Mouse (Mus musculus) stomach, postnatal 0 days (tissue): Measurements from ENCODE around the gene Jph2. TPM values are rescaled to one million over a fixed set of nuclear protein-coding genes. Genes with fewer than 3 reads are reported as not detected.
A peak's percentile ranks its signal among the peaks of the same experiment; 100 is the strongest.

Source experiments
- ATAC-seq: fragments of 200-750 bp; cut with Nextera tagmentation; 2 replicates; pipeline ENCODE4 v1.8.0; 2017; ENCODE audit not compliant: low FRiP score, low TSS enrichment
- DNase-seq: peaks from one replicate; pipeline ENCODE4 v3.0.0-alpha.2; 2016; ENCODE audit warnings: low spot score
- H3K27ac ChIP-seq: fragments of 300-500 bp; sonication (generic); replicated peaks from 2 replicates; pipeline ENCODE4 v1.5.1; 2014; ENCODE audit warnings: mild to moderate bottlenecking, control low read depth
- H3K27me3 ChIP-seq: fragments of 300-500 bp; sonication (generic); 2 replicates; pipeline ENCODE4 v1.6.1; 2014; ENCODE audit warnings: low read length; ENCODE audit not compliant: control insufficient read depth, insufficient read depth
- H3K36me3 ChIP-seq: fragments of 300-500 bp; sonication (generic); 2 replicates; pipeline ENCODE4 v1.6.1; 2014; ENCODE audit warnings: low read length, mixed read lengths; ENCODE audit not compliant: control insufficient read depth, insufficient read depth
- H3K4me1 ChIP-seq: fragments of 300-500 bp; sonication (generic); replicated peaks from 2 replicates; pipeline ENCODE4 v1.6.1; 2014; ENCODE audit warnings: antibody characterized with exemption; ENCODE audit not compliant: control insufficient read depth, insufficient read depth
- H3K4me2 ChIP-seq: fragments of 300-500 bp; sonication (generic); replicated peaks from 2 replicates; pipeline ENCODE4 v1.6.1; 2014; ENCODE audit warnings: low read depth, mild to moderate bottlenecking, control low read depth, moderate library complexity
- H3K4me3 ChIP-seq: fragments of 300-500 bp; sonication (generic); 2 replicates; pipeline ENCODE4 v1.5.1; 2014; ENCODE audit warnings: low read depth, low read length, control low read depth
- H3K9ac ChIP-seq: fragments of 300-500 bp; sonication (generic); 2 replicates; pipeline ENCODE4 v1.6.1; 2014; ENCODE audit warnings: mild to moderate bottlenecking, low read length, control low read depth, mixed read lengths
- H3K9me3 ChIP-seq: fragments of 300-500 bp; sonication (generic); 2 replicates; pipeline ENCODE4 v1.6.1; 2016; ENCODE audit warnings: low read length; ENCODE audit not compliant: control insufficient read depth
- CTCF ChIP-seq: IDR thresholded peaks from 2 replicates; pipeline ENCODE4 v1.5.1; 2016; ENCODE audit warnings: antibody characterized with exemption, low read depth, mild to moderate bottlenecking, moderate library complexity
- EP300 ChIP-seq: optimal IDR thresholded peaks from 2 replicates; pipeline ENCODE3; 2016; ENCODE audit warnings: antibody characterized with exemption
- WGBS: fragments of 180-500 bp; shearing (Covaris S2); extraction: QIAGEN DNeasy Blood & Tissue Kit; methylation state at CpG from one replicate; pipeline ENCODE4 v1.1.7; 2014; 5-methylcytosine and 5-hydroxymethylcytosine counted together
- polyA plus RNA-seq: library from polyadenylated mRNA; unstranded; fragments of >200 nt; fragmentation: Nextera tagmentation; extraction: Ambion mirVana; gene quantifications from 2 replicates; pipeline ENCODE4 v1.2.1, GENCODE M21; 2015

Gene Jph2
- polyA plus RNA-seq, 1 experiment from 2014 or later, result 13.9 TPM

- no peak overlapping the region for H3K9ac ChIP-seq
- H3K4me1 ChIP-seq, result 0 out of 2 replicates have a peak, but pooled peaks cover 2% of the 10 kb centered on the region
- no peaks in the 10 kb centered on the region for H3K9me3 ChIP-seq
- no peak overlapping the region for H3K4me3 ChIP-seq
- no peak overlapping the region for H3K27ac ChIP-seq
- ATAC-seq, result no peak
- no peak overlapping the region for H3K4me2 ChIP-seq
- TF ChIP-seq EP300, result no peak
- TF ChIP-seq CTCF, result no peak
- 73% methylated on average over 11 of the region's 11 CpGs for WGBS
- no peaks in the 10 kb centered on the region for H3K36me3 ChIP-seq
- DNase-seq, result no peak
- H3K27me3 ChIP-seq, result no peaks in the 10 kb centered on the region
Measured at GRCm38 (mm10) chr2:163346497-163346896, 51.3 kb downstream of the Jph2 start.

- 0 out of 2 replicates have a peak, but pooled peaks cover 2% of the 10 kb centered on the region for H3K4me1 ChIP-seq
- no peak overlapping the region for H3K9ac ChIP-seq
- no peak overlapping the region for H3K4me3 ChIP-seq
- DNase-seq (no peak), ATAC-seq (peak; percentile 39; the same call in 1 of the 2 replicates)
- no peaks in the 10 kb centered on the region for H3K36me3 ChIP-seq
- H3K4me2 ChIP-seq, result no peak overlapping the region
- H3K27me3 ChIP-seq, result no peaks in the 10 kb centered on the region
- H3K9me3 ChIP-seq, result no peaks in the 10 kb centered on the region
- TF ChIP-seq EP300 (no peak), CTCF (no peak)
- WGBS, result 51% methylated on average over 13 of the region's 13 CpGs
- H3K27ac ChIP-seq, result peak overlapping the region; percentile 30; the same call in 1 of the 2 replicates
Measured at GRCm38 (mm10) chr2:163344976-163345660, 52.7 kb downstream of the Jph2 start.

- no peak for ATAC-seq
- H3K27ac ChIP-seq, result no peak overlapping the region
- WGBS, result 91% methylated on average over 4 of the region's 4 CpGs
- no peaks in the 10 kb centered on the region for H3K9me3 ChIP-seq
- peak; percentile 62 for TF ChIP-seq CTCF
- TF ChIP-seq EP300, result no peak
- no peak overlapping the region for H3K4me3 ChIP-seq
- H3K27me3 ChIP-seq, result no peaks in the 10 kb centered on the region
- H3K36me3 ChIP-seq, result peaks cover 4% of the 10 kb centered on the region; the same call in 1 of the 2 replicates
- H3K4me2 ChIP-seq, result no peak overlapping the region
- DNase-seq, result no peak
- no peak overlapping the region for H3K9ac ChIP-seq
- H3K4me1 ChIP-seq, result no peaks in the 10 kb centered on the region
Measured at GRCm38 (mm10) chr2:163343671-163344070, 54.1 kb downstream of the Jph2 start.

- Histone ChIP-seq H3K27me3 (no peaks in the 10 kb centered on the region), H3K9me3 (no peaks in the 10 kb centered on the region), H3K36me3 (peaks cover 4% of the 10 kb centered on the region; the same call in 1 of the 2 replicates), H3K4me3 (no peak overlapping the region), H3K9ac (no peak overlapping the region), H3K4me2 (no peak overlapping the region), H3K4me1 (no peaks in the 10 kb centered on the region), H3K27ac (no peak overlapping the region)
- 22% methylated on average over 9 of the region's 9 CpGs for WGBS
- ATAC-seq, result peak; percentile 55; the same call in 1 of the 2 replicates
- peak; percentile 74 for DNase-seq
- TF ChIP-seq CTCF (peak; percentile 92), EP300 (no peak)
Measured at GRCm38 (mm10) chr2:163340263-163340662, 57.5 kb downstream of the Jph2 start.

- Histone ChIP-seq H3K4me3 (no peak overlapping the region), H3K9me3 (no peaks in the 10 kb centered on the region), H3K36me3 (no peaks in the 10 kb centered on the region; the same call in 1 of the 2 replicates), H3K27ac (no peak overlapping the region), H3K9ac (no peak overlapping the region), H3K4me2 (no peak overlapping the region), H3K27me3 (no peaks in the 10 kb centered on the region), H3K4me1 (no peaks in the 10 kb centered on the region)
- no peak for DNase-seq
- ATAC-seq, result no peak
- 57% methylated on average over 13 of the region's 13 CpGs for WGBS
- no peak for TF ChIP-seq EP300
- TF ChIP-seq CTCF, result no peak
Measured at GRCm38 (mm10) chr2:163332368-163333055, 65.3 kb downstream of the Jph2 start.

- ATAC-seq (no peak), DNase-seq (no peak)
- H3K4me3 ChIP-seq, result no peak overlapping the region
- no peak overlapping the region for H3K27ac ChIP-seq
- no peak overlapping the region for H3K4me2 ChIP-seq
- H3K9me3 ChIP-seq, result no peaks in the 10 kb centered on the region
- TF ChIP-seq EP300, result no peak
- H3K4me1 ChIP-seq, result no peaks in the 10 kb centered on the region
- no peaks in the 10 kb centered on the region for H3K27me3 ChIP-seq
- no peaks in the 10 kb centered on the region; the same call in 1 of the 2 replicates for H3K36me3 ChIP-seq
- H3K9ac ChIP-seq, result no peak overlapping the region
- WGBS, result 70% methylated on average over 6 of the region's 6 CpGs
Measured at GRCm38 (mm10) chr2:163331423-163331822, 66.4 kb downstream of the Jph2 start.
